Mouse (Mus musculus) hindbrain, embryonic 16.5 days (tissue): ENCODE measurements around the gene Tcf19. TPM values are rescaled to one million over a fixed set of nuclear protein-coding genes. Genes with fewer than 3 reads are reported as not detected.
A peak's percentile ranks its signal among the peaks of the same experiment; 100 is the strongest.
"Not testable (repeated sequence)": the region's sequence is repeated elsewhere in the genome, so short reads cannot be mapped to it uniquely, and the experiment has no call there.

Source experiments
- ATAC-seq: fragments of 200-750 bp; cut with Nextera tagmentation; 2 replicates; pipeline ENCODE4 v1.8.0; 2017; ENCODE audit warnings: moderate TSS enrichment, moderate library complexity
- H3K27ac ChIP-seq: fragments of 300-500 bp; sonication (generic); 2 replicates; pipeline ENCODE4 v1.5.1; 2014; ENCODE audit warnings: low read depth, mild to moderate bottlenecking, control low read depth, low read length, moderate library complexity
- H3K27me3 ChIP-seq: fragments of 300-500 bp; sonication (generic); replicated peaks from 2 replicates; pipeline ENCODE4 v1.6.1; 2014; ENCODE audit warnings: low read length; ENCODE audit not compliant: control insufficient read depth, insufficient read depth
- H3K36me3 ChIP-seq: fragments of 300-500 bp; sonication (generic); 2 replicates; pipeline ENCODE4 v1.6.1; 2014; ENCODE audit warnings: mild to moderate bottlenecking, low read length, moderate library complexity, mixed read lengths; ENCODE audit not compliant: control insufficient read depth, insufficient read depth
- H3K4me1 ChIP-seq: fragments of 300-500 bp; sonication (generic); 2 replicates; pipeline ENCODE4 v1.6.1; 2014; ENCODE audit warnings: low read depth, low read length; ENCODE audit not compliant: control insufficient read depth, insufficient read depth
- H3K4me2 ChIP-seq: fragments of 300-500 bp; sonication (generic); 2 replicates; pipeline ENCODE4 v1.6.1; 2014; ENCODE audit warnings: mild to moderate bottlenecking, low read length, control low read depth, moderate library complexity
- H3K4me3 ChIP-seq: fragments of 300-500 bp; sonication (generic); 2 replicates; pipeline ENCODE4 v1.5.1; 2014; ENCODE audit warnings: mild to moderate bottlenecking, low read length, control low read depth, moderate library complexity
- H3K9ac ChIP-seq: fragments of 300-500 bp; sonication (generic); 2 replicates; pipeline ENCODE4 v1.6.1; 2014; ENCODE audit warnings: low read depth, mild to moderate bottlenecking, control low read depth, low read length, moderate library complexity
- H3K9me3 ChIP-seq: fragments of 300-500 bp; sonication (generic); 2 replicates; pipeline ENCODE4 v1.6.1; 2014; ENCODE audit warnings: mild to moderate bottlenecking, low read length, moderate library complexity; ENCODE audit not compliant: control insufficient read depth
- WGBS: fragments of 180-500 bp; shearing (Covaris S2); extraction: QIAGEN DNeasy Blood & Tissue Kit; methylation state at CpG from one replicate; pipeline ENCODE4 v1.1.7; 2014; 5-methylcytosine and 5-hydroxymethylcytosine counted together
- polyA plus RNA-seq: library from polyadenylated mRNA; unstranded; fragments of >200 nt; fragmentation: Nextera tagmentation; extraction: Ambion mirVana; gene quantifications from 2 replicates; pipeline ENCODE4 v1.2.1, GENCODE M21; 2015

The Tcf19 gene
- polyA plus RNA-seq, 1 experiment from 2014 or later, result 16.4 TPM

- H3K4me1 ChIP-seq, result no peaks in the 10 kb centered on the region
- H3K4me3 ChIP-seq, result no peak overlapping the region
- 0 out of 2 replicates have a peak overlapping the region, but pooled peaks have one; percentile 10 for H3K4me2 ChIP-seq
- WGBS, result under 1% methylated on average over 9 of the region's 9 CpGs
- no peaks in the 10 kb centered on the region for H3K27me3 ChIP-seq
- H3K36me3 ChIP-seq, result no peaks in the 10 kb centered on the region
- H3K27ac ChIP-seq, result no peak overlapping the region
- H3K9ac ChIP-seq, result no peak overlapping the region
- ATAC-seq, result 0 out of 2 replicates have a peak, but pooled peaks have one; percentile 56
- no peaks in the 10 kb centered on the region for H3K9me3 ChIP-seq
Observed at GRCm38 (mm10) chr17:35484066-35484465, 32.6 kb downstream of the Tcf19 start.

- Histone ChIP-seq H3K4me2 (peak within 1 kb of the TSS; percentile 86), H3K9me3 (no peaks in the 10 kb centered on the region), H3K4me3 (peak within 1 kb of the TSS; percentile 45), H3K4me1 (peaks cover 9% of the 10 kb centered on the region; the same call in 1 of the 2 replicates), H3K27me3 (peaks cover 20% of the 10 kb centered on the region), H3K27ac (no peak within 1 kb of the TSS), H3K36me3 (no peaks in the 10 kb centered on the region), H3K9ac (peak within 1 kb of the TSS; percentile 50)
- ATAC-seq, result no peak
- 1% methylated on average over 56 of the region's 80 CpGs for WGBS
Observed at GRCm38 (mm10) chr17:35469842-35470751, 46.5 kb downstream of the Tcf19 start, which contains the start of gene H2-Q10. Gene H2-Q10, plus strand, starts transcription at chr17:35470089.

- H3K4me1 ChIP-seq, H3K9me3 ChIP-seq, H3K4me3 ChIP-seq, H3K27ac ChIP-seq, ATAC-seq, H3K4me2 ChIP-seq, H3K36me3 ChIP-seq, H3K9ac ChIP-seq: not testable (repeated sequence)
- peaks cover 20% of the 10 kb centered on the region for H3K27me3 ChIP-seq
- 62% methylated on average over 3 of the region's 3 CpGs for WGBS
Observed at GRCm38 (mm10) chr17:35468936-35469335, 47.7 kb downstream of the Tcf19 start.

- not testable (repeated sequence) for ATAC-seq, H3K27ac ChIP-seq, H3K9ac ChIP-seq, H3K4me3 ChIP-seq, H3K4me1 ChIP-seq, H3K36me3 ChIP-seq, H3K9me3 ChIP-seq, H3K4me2 ChIP-seq
- peaks cover 17% of the 10 kb centered on the region for H3K27me3 ChIP-seq
- 9% methylated on average over 8 of the region's 8 CpGs for WGBS
Observed at GRCm38 (mm10) chr17:35465651-35466050, 51.0 kb downstream of the Tcf19 start.

Other genes with a start within 250 kb of the Tcf19 start
- gene H2-Q1, start 196.4 kb downstream of the Tcf19 start, polyA plus RNA-seq, result 0.64 and 0.67 TPM in 2 replicates
- 3.7 and 6.3 TPM in 2 replicates for gene H2-Q2, start 174.6 kb downstream of the Tcf19 start, polyA plus RNA-seq
- gene H2-Q4, start 137.2 kb downstream of the Tcf19 start, polyA plus RNA-seq, result 0.89 TPM in 2 replicates
- gene H2-Q6, start 92.0 kb downstream of the Tcf19 start, polyA plus RNA-seq, result 1.1 and 1.2 TPM in 2 replicates
- 4.3 and 4.8 TPM in 2 replicates for gene H2-Q7, start 77.7 kb downstream of the Tcf19 start, polyA plus RNA-seq
- gene H2-Q10, start 46.7 kb downstream of the Tcf19 start, polyA plus RNA-seq, result 0.11 and 0.21 TPM in 2 replicates
- not detected in 2 replicates for gene Pou5f1, start 10.8 kb downstream of the Tcf19 start, polyA plus RNA-seq
- 5.8 and 6.3 TPM in 2 replicates for gene Cchcr1, start 276 bp upstream of the Tcf19 start, polyA plus RNA-seq
- 0.94 and 1.1 TPM in 2 replicates for gene Psors1c2, start 16.4 kb upstream of the Tcf19 start, polyA plus RNA-seq
- gene Cdsn, start 35.3 kb upstream of the Tcf19 start, polyA plus RNA-seq, result 0.19 and 0.28 TPM in 2 replicates
- gene 2300002M23Rik, start 50.6 kb upstream of the Tcf19 start, polyA plus RNA-seq, result 0.11 and 0.12 TPM in 2 replicates
- not detected in 2 replicates for gene Sfta2, start 84.7 kb upstream of the Tcf19 start, polyA plus RNA-seq
- not detected in 2 replicates for gene Gm9573, start 109.8 kb upstream of the Tcf19 start, polyA plus RNA-seq
- not detected in 2 replicates for gene Mucl3, start 126.9 kb upstream of the Tcf19 start, polyA plus RNA-seq
- 16.7 and 17.9 TPM in 2 replicates for gene Vars2, start 150.8 kb upstream of the Tcf19 start, polyA plus RNA-seq
- 27.8 and 28.1 TPM in 2 replicates for gene Gtf2h4, start 156.9 kb upstream of the Tcf19 start, polyA plus RNA-seq
- gene Ddr1, start 187.8 kb upstream of the Tcf19 start, polyA plus RNA-seq, result 87.1 and 106 TPM in 2 replicates